Mouse (Mus musculus) small intestine, adult 2 months (tissue): ENCODE data around the gene Castor2. TPM values are rescaled to one million over a fixed set of nuclear protein-coding genes. Genes with fewer than 3 reads are reported as not detected.

Experiments
- H3K27ac ChIP-seq: fragments of 200-500 bp; 2 replicates; pipeline ENCODE4 v1.5.1; 2012; ENCODE audit warnings: low read depth, low read length, control low read depth, inconsistent platforms; ENCODE audit not compliant: insufficient read depth
- H3K27me3 ChIP-seq: fragments of 200-500 bp; 2 replicates; pipeline ENCODE4 v1.6.1; 2012; ENCODE audit warnings: mild to moderate bottlenecking, moderate library complexity, low read length, inconsistent platforms; ENCODE audit not compliant: control insufficient read depth, insufficient read depth
- H3K36me3 ChIP-seq: fragments of 200-500 bp; 2 replicates; pipeline ENCODE4 v1.6.1; 2012; ENCODE audit warnings: mild to moderate bottlenecking, low read length, control low read depth, inconsistent platforms; ENCODE audit not compliant: control insufficient read depth, insufficient read depth
- H3K4me1 ChIP-seq: fragments of 200-500 bp; 2 replicates; pipeline ENCODE4 v1.6.1; 2012; ENCODE audit warnings: low read length, inconsistent platforms, mixed read lengths; ENCODE audit not compliant: control insufficient read depth, insufficient read depth, insufficient read length
- H3K4me3 ChIP-seq: fragments of 200-500 bp; 2 replicates; pipeline ENCODE4 v1.5.1; 2012; ENCODE audit warnings: low read depth, mild to moderate bottlenecking, control low read depth, inconsistent platforms, low read length, moderate library complexity
- CTCF ChIP-seq: fragments of 200-500 bp; IDR thresholded peaks from 2 replicates; pipeline ENCODE4 v1.5.1; 2012; ENCODE audit warnings: low read depth, mild to moderate bottlenecking, control low read depth, inconsistent platforms, low read length, moderate library complexity, mixed read lengths; ENCODE audit not compliant: insufficient replicate concordance, insufficient read length; ENCODE audit errors: extremely low read depth
- POLR2A ChIP-seq: fragments of 200-500 bp; IDR thresholded peaks from 2 replicates; pipeline ENCODE4 v1.6.1; 2012; ENCODE audit warnings: low read depth, mild to moderate bottlenecking, control low read depth, inconsistent platforms, low read length, moderate library complexity
- WGBS: fragments of 180-500 bp; shearing (Covaris S2); methylation state at CpG from one replicate; pipeline ENCODE4 v1.1.7; 2018; 5-methylcytosine and 5-hydroxymethylcytosine counted together
- polyA plus RNA-seq: library from polyadenylated mRNA; depleted of rRNA; stranded (reverse); fragments of >200 nt; gene quantifications from 2 replicates; pipeline ENCODE4 v1.2.3, GENCODE M21; 2012

The Castor2 gene
- polyA plus RNA-seq, 1 experiment: 20.0 TPM

DNA sequence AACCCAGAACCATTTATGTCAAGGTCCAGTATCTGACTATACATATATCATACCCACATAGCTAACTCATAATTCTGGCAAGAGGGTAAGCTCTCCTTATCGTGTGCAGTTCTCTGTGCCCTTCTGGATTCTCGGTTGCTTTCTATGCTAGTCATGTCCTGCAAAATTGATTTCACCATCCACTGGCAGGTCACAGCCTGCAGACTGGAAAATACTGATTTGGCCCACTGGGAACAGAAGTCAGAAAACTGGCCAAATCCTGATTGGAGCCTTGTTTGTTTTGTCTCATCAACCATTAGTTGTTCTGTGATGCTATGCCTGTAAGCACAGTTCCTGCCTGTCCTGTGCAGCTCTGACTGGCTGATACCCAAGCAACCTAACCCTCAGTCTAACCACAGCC lies 3.7 kb upstream of the Castor2 start:
- TF ChIP-seq CTCF (no peak), POLR2A (no peak)
- WGBS: 79% methylated on average over 2 of the region's 2 CpGs

GRCm38 (mm10) chr5:134098341-134098902 lies 1.1 kb upstream of the Castor2 start:
- no peak overlapping the region for H3K27ac ChIP-seq

More for the DNA sequence above, 3.7 kb upstream of the Castor2 start:
- Histone ChIP-seq H3K27ac (no peak overlapping the region), H3K4me3 (no peak overlapping the region), H3K36me3 (no peaks in the 10 kb centered on the region), H3K27me3 (no peaks in the 10 kb centered on the region), H3K4me1 (peaks cover 3% of the 10 kb centered on the region; the same call in 1 of the 2 replicates)

DNA sequence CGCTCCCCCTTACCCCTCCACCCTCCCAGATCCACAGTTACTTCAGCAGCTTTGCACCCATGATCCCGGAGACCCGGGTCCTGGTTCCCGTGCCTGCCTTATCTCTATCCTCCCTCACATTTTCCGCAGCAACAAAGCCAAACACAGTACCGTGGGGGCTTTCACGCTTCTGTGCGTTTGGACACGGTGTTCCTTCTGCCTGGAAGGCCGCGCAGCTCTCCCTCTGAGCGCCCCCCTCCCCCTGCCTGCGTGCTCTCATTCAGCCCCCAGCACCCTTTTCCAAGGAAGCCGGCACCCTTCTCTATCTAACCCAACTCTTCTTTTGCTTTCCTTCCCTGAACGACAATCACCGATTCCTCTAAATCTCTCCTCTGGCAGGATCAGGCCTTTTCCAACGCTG lies 535 bp upstream of the Castor2 start:
- Histone ChIP-seq H3K27ac (no peak overlapping the region), H3K4me3 (peak overlapping the region; percentile 85), H3K4me1 (peaks cover 8% of the 10 kb centered on the region), H3K27me3 (no peaks in the 10 kb centered on the region), H3K36me3 (no peaks in the 10 kb centered on the region)
- TF ChIP-seq CTCF: no peak
- under 1% methylated on average over 17 of the region's 17 CpGs for WGBS

More at GRCm38 (mm10) chr5:134098341-134098902, 1.1 kb upstream of the Castor2 start:
- WGBS: 58% methylated on average over 13 of the region's 13 CpGs
- Histone ChIP-seq H3K4me1 (peaks cover 8% of the 10 kb centered on the region), H3K36me3 (no peaks in the 10 kb centered on the region), H3K4me3 (no peak overlapping the region; the same call in 1 of the 2 replicates), H3K27me3 (no peaks in the 10 kb centered on the region)
- no peak for TF ChIP-seq POLR2A
- TF ChIP-seq CTCF: no peak

DNA sequence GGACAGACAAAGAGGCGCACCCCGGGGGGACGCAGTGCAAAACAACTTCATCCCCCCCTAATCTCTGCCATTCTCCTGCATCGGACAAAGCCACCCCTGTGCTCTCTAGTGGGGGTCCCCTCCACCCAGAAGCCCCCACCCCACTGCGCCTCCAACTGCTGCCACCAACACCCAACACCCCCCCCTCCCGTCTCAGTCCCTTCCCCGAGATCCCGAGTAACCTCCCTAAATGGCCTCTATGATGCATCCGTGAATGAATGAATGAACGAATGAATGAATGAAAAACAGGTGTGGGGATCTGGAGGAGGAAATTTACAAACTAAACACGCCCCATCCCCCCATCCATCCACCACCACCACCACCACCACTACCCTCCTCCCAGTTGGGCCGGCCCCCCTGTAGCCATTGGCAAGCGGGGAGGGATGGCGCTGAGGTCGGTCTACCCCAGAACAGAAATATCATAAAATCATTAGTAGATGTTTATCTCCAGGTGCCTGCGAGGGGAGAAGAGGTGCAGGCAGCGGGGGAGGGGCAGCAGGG lies 791 bp downstream of the Castor2 start:
- peaks cover 8% of the 10 kb centered on the region for H3K4me1 ChIP-seq
- WGBS: 7% methylated on average over 14 of the region's 17 CpGs
- H3K36me3 ChIP-seq: no peaks in the 10 kb centered on the region
- TF ChIP-seq POLR2A (no peak), CTCF (no peak)
- H3K27ac ChIP-seq: no peak overlapping the region
- peak overlapping the region; percentile 85 for H3K4me3 ChIP-seq
- H3K27me3 ChIP-seq: no peaks in the 10 kb centered on the region

GRCm38 (mm10) chr5:134101322-134101721 lies 1.8 kb downstream of the Castor2 start:
- Histone ChIP-seq H3K36me3 (no peaks in the 10 kb centered on the region), H3K4me3 (peak overlapping the region; percentile 21), H3K4me1 (peaks cover 8% of the 10 kb centered on the region), H3K27me3 (no peaks in the 10 kb centered on the region), H3K27ac (peak overlapping the region; percentile 66)
- WGBS: 42% methylated on average over 5 of the region's 5 CpGs
- TF ChIP-seq POLR2A (no peak), CTCF (no peak)

DNA sequence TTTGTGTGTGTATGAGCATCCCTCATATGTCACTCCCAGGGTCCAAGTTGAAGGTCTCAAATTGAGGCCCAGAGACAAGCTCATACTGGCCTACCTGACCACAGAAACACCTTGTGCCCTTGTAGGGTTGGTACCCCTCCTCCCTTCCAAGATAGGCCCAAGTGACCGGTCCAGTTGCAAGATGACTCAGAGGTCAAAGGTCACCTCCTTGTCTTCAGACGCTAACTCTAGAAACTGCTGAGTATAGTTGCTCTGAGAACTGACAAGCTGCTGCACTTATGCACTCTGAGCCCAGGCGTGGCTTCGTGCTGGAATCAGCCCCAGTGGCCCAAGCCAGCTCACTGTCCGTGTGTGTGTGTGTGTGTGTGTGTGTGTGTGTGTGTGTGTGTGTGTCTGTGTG lies 2.4 kb downstream of the Castor2 start:
- Histone ChIP-seq H3K4me1 (peaks cover 8% of the 10 kb centered on the region), H3K36me3 (no peaks in the 10 kb centered on the region), H3K27ac (peak overlapping the region; percentile 66), H3K4me3 (peak overlapping the region; percentile 21; the same call in 1 of the 2 replicates), H3K27me3 (no peaks in the 10 kb centered on the region)
- WGBS: 13% methylated on average over 5 of the region's 5 CpGs
- TF ChIP-seq CTCF (no peak), POLR2A (no peak)

GRCm38 (mm10) chr5:134102720-134103119 lies 3.2 kb downstream of the Castor2 start:
- Histone ChIP-seq H3K36me3 (no peaks in the 10 kb centered on the region), H3K27ac (no peak overlapping the region), H3K4me3 (no peak overlapping the region), H3K27me3 (no peaks in the 10 kb centered on the region), H3K4me1 (peaks cover 8% of the 10 kb centered on the region)
- no peak for TF ChIP-seq CTCF
- TF ChIP-seq POLR2A: no peak
- 70% methylated on average over 6 of the region's 6 CpGs for WGBS
